Mouse (Mus musculus): ENCODE measurements around the gene Eipr1.

DNA sequence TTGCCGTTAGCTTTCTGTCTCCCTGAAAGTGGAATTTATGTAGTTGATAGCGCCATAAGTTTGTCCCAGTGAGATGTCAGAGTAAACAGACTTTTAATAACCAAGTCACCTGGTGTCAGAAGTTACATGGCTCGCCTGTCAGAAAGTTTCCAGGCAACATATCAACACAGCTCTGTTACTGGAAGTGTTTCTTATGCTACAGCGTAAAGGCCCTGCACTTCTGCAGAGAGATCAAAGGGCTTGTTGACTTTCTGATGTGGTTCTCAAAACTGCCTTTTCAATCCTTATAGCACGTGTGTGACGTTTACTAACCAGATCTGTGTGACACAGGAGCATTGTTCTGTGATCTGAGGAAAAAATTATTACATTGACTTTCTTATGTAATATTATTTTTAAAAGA lies 82.7 kb downstream of the Eipr1 start:
- TF ChIP-seq GATA1 (IDR thresholded peaks at IDR 0.05; ENCODE audit: low read length) = no peak
- TF ChIP-seq TAL1 (IDR thresholded peaks at IDR 0.05; ENCODE audit: low read length) = no peak
